Mouse (Mus musculus): ENCODE measurements around the gene Asprv1.

DNA sequence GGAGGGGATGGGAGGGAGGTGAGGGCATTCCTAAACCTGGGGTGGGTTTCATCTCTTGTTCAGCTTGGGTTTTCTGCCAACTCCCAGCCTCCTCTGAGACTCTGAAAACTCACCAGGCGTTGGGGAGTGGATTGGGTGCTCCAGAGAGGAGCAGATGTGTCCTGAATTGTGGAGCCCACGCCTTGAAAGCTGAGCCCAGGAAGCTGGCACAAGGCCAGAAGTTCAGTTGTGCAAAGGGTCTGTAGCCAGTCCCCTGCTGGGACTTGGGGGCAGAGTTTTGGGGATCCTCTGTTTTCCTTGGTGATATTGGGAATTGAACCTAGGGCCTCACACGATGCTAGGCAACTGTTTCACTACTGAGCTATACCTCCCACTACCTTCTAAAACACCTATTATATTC is 2.2 kb downstream of the Asprv1 start:
- TF ChIP-seq CTCF (IDR thresholded peaks at IDR 0.05) (no peak), EP300 (IDR thresholded peaks at IDR 0.05) (no peak)

Measured in lung, postnatal 0 days (tissue).